Mouse (Mus musculus): ENCODE results near the gene Twf2. TPM values are rescaled to one million over a fixed set of nuclear protein-coding genes. Genes with fewer than 3 reads are reported as not detected.
A peak's percentile ranks its signal among the peaks of the same experiment; 100 is the strongest.

Twf2 gene
- total RNA-seq, 2 experiments from 2014 or later = 60.6 to 63.0 TPM

GRCm38 (mm10) chr9:106205713-106206290, 2.9 kb downstream of the Twf2 start:
- intact Hi-C loops (cut with DNase I) = no loop called here
- DNase-seq (ENCODE audit: low spot score in 2 of 2) = no peak

GRCm38 (mm10) chr9:106206515-106206914, 3.6 kb downstream of the Twf2 start:
- DNase-seq (ENCODE audit: low spot score in 2 of 2) = no peak
- intact Hi-C loops (cut with DNase I) = no loop called here

DNA sequence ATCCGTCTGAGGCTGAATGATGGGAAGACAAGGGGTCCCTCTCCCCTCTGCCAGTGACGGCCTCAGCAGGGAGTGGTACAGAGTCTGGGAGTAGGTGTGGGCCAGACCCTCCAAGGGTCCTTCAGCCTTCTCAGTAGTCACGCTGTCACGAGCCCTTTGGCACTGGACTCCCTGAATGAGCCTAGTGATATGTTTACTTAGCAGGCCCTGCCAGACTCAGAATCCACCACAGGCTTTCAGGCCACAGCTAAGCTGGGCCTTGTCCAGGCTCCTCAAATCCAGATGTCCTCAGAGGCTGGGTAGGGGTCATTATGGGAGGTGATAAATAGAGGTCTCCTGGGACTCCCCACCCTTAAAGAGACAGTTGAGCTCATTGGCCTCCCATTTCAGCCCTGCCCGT, 5.3 kb downstream of the Twf2 start:
- no peak for DNase-seq (ENCODE audit: low spot score in 2 of 2)
- intact Hi-C loops (cut with DNase I) = no loop called here

DNA sequence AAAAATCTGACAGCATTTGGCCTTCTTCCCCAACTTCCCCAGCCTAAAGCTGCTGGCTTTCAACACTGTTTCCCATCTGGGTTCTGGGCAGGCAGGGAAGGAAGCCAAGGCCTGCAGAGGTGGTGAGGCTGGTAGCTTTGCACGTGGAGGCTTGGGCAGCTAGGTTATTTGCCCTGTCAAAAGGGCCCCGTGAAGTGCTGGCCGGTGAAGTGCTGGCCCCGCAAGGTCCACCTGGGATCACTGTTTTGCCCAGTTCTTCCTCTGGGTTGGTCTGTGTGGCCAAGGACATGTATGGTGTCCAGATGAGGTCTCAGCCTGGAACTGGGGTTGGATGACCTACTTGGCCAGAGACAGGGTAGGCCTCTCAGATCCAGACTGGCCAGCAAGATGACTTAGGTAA, 7.0 kb downstream of the Twf2 start:
- intact Hi-C loops (cut with DNase I) = loop anchor here (5.0 kb wide), 1 partner anchor 38 kb away; the partner anchor contains the start of gene Wdr82
- no peak for DNase-seq (ENCODE audit: low spot score in 2 of 2)

- no peak for DNase-seq (ENCODE audit: low spot score in 2 of 2)
- intact Hi-C loops (cut with DNase I) = loop anchor here (5.0 kb wide), 1 partner anchor 39 kb away; the partner anchor contains the start of gene Wdr82
Observed at GRCm38 (mm10) chr9:106210853-106211609, 8.1 kb downstream of the Twf2 start.

DNA sequence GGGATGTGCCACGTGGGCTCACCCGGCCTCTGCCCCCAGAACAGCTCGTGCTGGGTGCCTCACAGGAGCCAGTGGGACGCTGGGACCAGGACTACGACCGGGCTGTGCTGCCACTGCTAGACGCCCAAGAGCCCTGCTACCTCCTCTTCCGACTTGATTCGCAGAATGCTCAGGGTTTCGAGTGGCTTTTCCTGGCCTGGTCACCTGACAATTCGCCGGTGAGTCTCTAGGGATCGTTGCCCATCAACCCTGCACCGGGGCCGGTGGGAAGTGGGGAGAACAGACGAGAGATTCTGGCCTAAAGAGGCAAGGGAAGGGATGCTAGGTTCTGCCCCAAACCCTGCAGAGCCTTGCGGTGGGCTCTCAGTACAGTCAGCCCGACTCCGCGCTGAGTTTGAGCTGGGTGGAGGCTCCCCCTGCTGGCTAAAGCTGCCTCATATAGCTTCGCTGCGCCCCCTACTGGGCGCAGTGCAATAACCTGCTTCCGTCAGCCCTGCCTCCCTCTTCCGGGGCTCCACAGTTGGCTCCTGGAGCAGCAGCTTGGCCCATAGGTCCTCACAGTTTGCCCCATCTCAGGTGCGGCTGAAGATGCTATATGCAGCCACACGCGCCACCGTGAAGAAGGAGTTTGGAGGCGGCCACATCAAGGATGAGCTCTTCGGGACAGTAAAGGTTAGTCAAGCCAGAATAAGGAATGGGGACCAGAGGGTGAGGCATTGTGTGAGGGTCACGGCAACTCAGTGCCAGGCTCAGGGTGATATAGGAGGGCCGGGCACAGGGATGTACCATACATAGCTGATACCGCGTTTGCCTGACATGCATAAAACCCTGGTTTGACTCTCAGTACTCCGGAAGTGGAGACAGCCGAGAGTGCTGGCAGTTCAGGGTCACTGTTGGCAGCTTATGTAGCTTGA, 9.0 kb downstream of the Twf2 start:
- intact Hi-C loops (cut with DNase I) = loop anchor here (5.0 kb wide), 1 partner anchor 40 kb away; the partner anchor contains the start of gene Wdr82
- DNase-seq (ENCODE audit: low spot score in 2 of 2) = peak; percentile 76 to 79

DNA sequence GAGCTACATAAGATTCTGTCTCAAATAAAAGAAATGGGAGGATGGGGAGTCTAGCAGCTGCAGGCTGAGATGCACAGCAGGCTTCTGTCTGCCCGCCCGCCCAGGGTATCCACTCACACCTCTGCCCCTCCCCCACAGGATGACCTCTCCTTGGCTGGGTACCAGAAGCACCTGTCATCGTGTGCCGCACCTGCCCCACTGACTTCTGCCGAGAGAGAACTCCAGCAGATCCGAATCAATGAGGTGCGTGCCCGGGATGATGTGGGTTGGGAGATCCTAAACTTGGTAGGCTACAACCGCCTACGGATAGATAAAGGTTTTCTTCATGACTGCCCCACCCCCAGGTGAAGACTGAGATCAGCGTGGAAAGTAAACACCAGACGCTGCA, 9.7 kb downstream of the Twf2 start:
- intact Hi-C loops (cut with DNase I) = loop anchor here (5.0 kb wide), 1 partner anchor 40 kb away; the partner anchor contains the start of gene Wdr82
- no peak for DNase-seq (ENCODE audit: low spot score in 2 of 2)

GRCm38 (mm10) chr9:106215341-106216125, 12.6 kb downstream of the Twf2 start:
- intact Hi-C loops (cut with DNase I) = loop anchor here (5.0 kb wide), 1 partner anchor 67 kb away; the partner anchor contains the start of gene Poc1a
- no peak for DNase-seq (ENCODE audit: low spot score in 2 of 2)

- no peak for DNase-seq (ENCODE audit: low spot score in 2 of 2)
- intact Hi-C loops (cut with DNase I) = loop anchor here (5.0 kb wide), 1 partner anchor 65 kb away; the partner anchor contains the start of gene Poc1a
Observed at GRCm38 (mm10) chr9:106216971-106217370, 14.1 kb downstream of the Twf2 start.

DNA sequence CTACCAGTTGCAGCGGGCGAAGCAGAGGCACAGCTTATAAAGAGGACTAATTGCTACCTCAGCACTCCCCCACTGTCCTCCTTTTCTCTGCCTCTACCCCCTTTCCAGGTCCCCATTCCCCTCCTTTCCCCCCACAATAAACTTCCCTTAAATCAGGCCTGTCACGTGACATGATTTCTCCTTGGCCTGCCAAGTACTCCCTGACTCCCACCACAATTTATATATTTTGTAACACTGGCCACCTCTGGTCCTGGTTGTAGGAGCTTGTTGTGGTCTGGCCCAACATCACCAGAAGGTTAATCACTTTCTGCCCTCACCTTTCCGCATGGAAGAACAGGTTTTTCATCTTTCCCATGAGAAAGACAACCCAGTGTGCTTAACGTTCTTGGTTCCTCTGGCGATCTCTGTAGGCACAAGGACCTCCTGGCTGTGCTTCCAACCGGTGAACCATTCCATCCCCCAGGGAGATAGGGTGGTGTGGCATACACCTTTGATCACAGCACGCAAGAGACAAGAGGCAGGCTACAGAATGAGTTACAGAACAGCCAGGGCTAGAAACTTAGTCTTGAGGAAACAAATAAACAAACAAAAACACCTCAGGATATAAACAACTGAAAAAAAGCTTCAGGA, 18.1 kb downstream of the Twf2 start:
- intact Hi-C loops (cut with DNase I) = no loop called here
- no peak for DNase-seq (ENCODE audit: low spot score in 2 of 2)

DNA sequence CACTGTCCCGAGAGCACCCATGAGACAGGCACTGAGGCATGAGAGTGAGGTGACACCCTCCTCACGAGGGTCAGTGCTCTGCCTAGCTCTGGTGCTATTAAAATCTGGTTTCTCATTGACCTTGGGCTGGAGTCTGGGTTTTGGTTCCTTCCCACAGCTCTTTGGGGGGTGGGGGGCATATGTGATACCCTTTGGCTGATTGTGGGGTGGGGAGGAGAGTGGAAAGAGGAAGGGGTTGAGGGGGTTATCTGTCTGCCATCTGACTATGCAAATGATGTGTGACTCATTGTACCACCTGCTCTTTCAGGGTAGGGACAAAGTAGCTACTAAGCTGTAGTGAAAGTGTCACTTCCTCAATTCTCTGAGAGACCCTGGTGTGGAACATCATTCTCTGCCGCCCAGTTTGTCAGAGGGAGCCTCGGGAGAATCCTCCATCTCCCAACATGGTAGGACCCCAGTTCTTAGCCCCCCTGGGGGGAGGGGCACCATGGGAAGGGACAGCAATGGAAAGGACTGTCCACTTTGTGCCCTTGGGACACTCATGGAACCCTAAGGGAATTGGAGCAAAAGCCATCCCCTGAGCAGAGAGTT, 19.4 kb downstream of the Twf2 start, which contains the start of gene Tlr9:
TSS of gene Tlr9 (plus strand) at position 338 of the 591 bp plus-strand sequence.
- intact Hi-C loops (cut with DNase I) = no loop called here
- no peak for DNase-seq (ENCODE audit: low spot score in 2 of 2)

GRCm38 (mm10) chr9:106222994-106223393, 20.1 kb downstream of the Twf2 start:
- intact Hi-C loops (cut with DNase I) = no loop called here
- no peak for DNase-seq (ENCODE audit: low spot score in 2 of 2)

DNA sequence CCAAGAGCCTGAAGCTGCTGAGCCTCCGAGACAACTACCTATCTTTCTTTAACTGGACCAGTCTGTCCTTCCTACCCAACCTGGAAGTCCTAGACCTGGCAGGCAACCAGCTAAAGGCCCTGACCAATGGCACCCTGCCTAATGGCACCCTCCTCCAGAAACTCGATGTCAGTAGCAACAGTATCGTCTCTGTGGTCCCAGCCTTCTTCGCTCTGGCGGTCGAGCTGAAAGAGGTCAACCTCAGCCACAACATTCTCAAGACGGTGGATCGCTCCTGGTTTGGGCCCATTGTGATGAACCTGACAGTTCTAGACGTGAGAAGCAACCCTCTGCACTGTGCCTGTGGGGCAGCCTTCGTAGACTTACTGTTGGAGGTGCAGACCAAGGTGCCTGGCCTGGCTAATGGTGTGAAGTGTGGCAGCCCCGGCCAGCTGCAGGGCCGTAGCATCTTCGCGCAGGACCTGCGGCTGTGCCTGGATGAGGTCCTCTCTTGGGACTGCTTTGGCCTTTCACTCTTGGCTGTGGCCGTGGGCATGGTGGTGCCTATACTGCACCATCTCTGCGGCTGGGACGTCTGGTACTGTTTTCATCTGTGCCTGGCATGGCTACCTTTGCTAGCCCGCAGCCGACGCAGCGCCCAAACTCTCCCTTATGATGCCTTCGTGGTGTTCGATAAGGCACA, 22.7 kb downstream of the Twf2 start:
- no peak for DNase-seq (ENCODE audit: low spot score in 2 of 2)
- intact Hi-C loops (cut with DNase I) = no loop called here

- intact Hi-C loops (cut with DNase I) = no loop called here
- DNase-seq (ENCODE audit: low spot score in 2 of 2) = peak; percentile 52 to 59
Observed at GRCm38 (mm10) chr9:106226151-106226682, 23.3 kb downstream of the Twf2 start.

GRCm38 (mm10) chr9:106227790-106228429, 25.0 kb downstream of the Twf2 start:
- intact Hi-C loops (cut with DNase I) = no loop called here
- no peak for DNase-seq (ENCODE audit: low spot score in 2 of 2)

DNA sequence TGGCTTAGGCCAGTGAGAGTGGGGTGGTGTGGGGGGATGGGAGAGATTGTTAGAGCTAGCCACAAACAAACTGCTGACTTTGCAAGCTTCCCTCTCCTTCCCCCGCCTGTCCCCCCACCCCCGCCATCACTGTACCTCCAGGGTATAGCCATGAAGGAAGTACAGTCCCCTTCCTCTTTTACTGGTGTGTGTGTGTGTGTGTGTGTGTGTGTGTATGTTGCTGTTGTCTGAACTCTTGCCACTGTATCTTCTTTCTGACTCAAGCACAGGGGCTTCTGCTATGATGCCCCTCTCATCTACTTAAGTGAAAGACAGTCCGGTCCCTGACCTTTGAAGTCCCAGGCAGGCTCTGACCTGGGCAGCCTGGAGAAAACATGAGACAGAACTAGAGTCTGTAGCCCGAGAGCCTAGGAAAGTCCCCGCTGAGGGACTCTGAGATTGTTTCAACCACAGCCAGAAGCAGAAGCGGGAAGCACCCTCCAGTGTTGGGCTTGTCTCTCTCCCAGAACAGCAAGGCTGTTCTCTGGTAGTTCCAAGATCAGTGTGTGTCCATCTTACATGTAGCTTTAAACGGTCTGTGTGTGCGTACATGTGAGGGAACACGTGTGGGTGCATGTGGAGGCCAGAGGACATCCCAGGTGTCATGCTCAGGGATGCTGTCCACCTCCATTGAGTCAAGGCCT, 27.3 kb downstream of the Twf2 start:
- intact Hi-C loops (cut with DNase I) = no loop called here

DNA sequence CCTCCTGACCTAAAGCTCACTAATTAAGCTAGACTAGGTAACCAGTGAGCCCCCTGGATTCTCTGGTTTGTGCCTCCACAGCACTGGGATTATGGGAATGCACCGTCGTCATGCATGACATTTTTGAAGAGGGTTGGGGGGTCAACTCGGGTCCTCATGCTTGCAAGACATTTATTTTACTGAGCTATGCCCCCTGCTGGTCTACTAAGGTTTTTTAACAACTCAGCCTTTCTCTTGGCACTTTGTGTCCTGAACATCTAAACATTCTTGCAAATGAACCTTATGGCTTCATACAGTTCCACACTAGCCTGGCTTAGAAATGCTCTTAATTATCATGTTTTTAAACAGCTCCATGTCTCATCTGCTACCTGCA, 27.8 kb downstream of the Twf2 start:
- no peak for DNase-seq (ENCODE audit: low spot score in 2 of 2)
- intact Hi-C loops (cut with DNase I) = no loop called here

More for the DNA sequence above, 27.3 kb downstream of the Twf2 start:
- DNase-seq (ENCODE audit: low spot score in 2 of 2) = no peak
